Mouse (Mus musculus) embryo, embryonic 11.5 days (tissue): ENCODE measurements at regions not wholly inside any gene's neighbourhood (a gene's known extent, or its start where the extent isn't known, plus 50 kb on each side); places are given as distances from the start of the nearest gene placed in this dataset.
"Not testable (repeated sequence)": the region's sequence is repeated elsewhere in the genome, so short reads cannot be mapped to it uniquely, and the experiment has no call there.

Experiments
- DNase-seq: peaks from one replicate; pipeline ENCODE4 v3.0.0-alpha.2; 2012; ENCODE audit warnings: low read depth, low spot score

GRCm38 (mm10) chr4:105844675-105845466 is 55.2 kb downstream of the Gm12728 start:
- DNase-seq = no peak

GRCm38 (mm10) chr4:105845998-105846989 is 56.6 kb downstream of the Gm12728 start:
- not testable (repeated sequence) for DNase-seq

GRCm38 (mm10) chr4:105853086-105853485 is 63.4 kb downstream of the Gm12728 start:
- no peak for DNase-seq

- no peak for DNase-seq
These were observed 69.6 kb downstream of the Gm12728 start for GRCm38 (mm10) chr4:105859052-105859864.

GRCm38 (mm10) chr4:105860930-105861653 is 71.4 kb downstream of the Gm12728 start:
- peak; percentile 66 for DNase-seq

- DNase-seq = no peak
These were observed 72.0 kb downstream of the Gm12728 start for GRCm38 (mm10) chr4:105861654-105862037.

- no peak for DNase-seq
These were observed 80.8 kb downstream of the Gm12728 start for GRCm38 (mm10) chr4:105870512-105870911.

- no peak for DNase-seq
These were observed 87.6 kb downstream of the Gm12728 start for GRCm38 (mm10) chr4:105877246-105877645.

- no peak for DNase-seq
These were observed 90.2 kb downstream of the Gm12728 start for GRCm38 (mm10) chr4:105879891-105880290.

GRCm38 (mm10) chr4:105884791-105885190 is 95.1 kb downstream of the Gm12728 start:
- no peak for DNase-seq

- DNase-seq = no peak
These were observed 101.8 kb downstream of the Gm12728 start for GRCm38 (mm10) chr4:105891438-105891837.

GRCm38 (mm10) chr4:105892065-105892464 is 102.4 kb downstream of the Gm12728 start:
- no peak for DNase-seq

- DNase-seq = no peak
These were observed 105.4 kb downstream of the Gm12728 start for GRCm38 (mm10) chr4:105895116-105895515.

- no peak for DNase-seq
These were observed 108.6 kb downstream of the Gm12728 start for GRCm38 (mm10) chr4:105898054-105898847.

- no peak for DNase-seq
These were observed 115.2 kb downstream of the Gm12728 start for GRCm38 (mm10) chr4:105904896-105905295.

GRCm38 (mm10) chr4:105906411-105906810 is 116.7 kb downstream of the Gm12728 start:
- no peak for DNase-seq

- DNase-seq = no peak
These were observed 117.9 kb downstream of the Gm12728 start for GRCm38 (mm10) chr4:105907611-105908010.

GRCm38 (mm10) chr4:105908281-105908680 is 118.6 kb downstream of the Gm12728 start:
- no peak for DNase-seq

GRCm38 (mm10) chr4:105909272-105909671 is 119.6 kb downstream of the Gm12728 start:
- no peak for DNase-seq

- no peak for DNase-seq
These were observed 121.0 kb downstream of the Gm12728 start for GRCm38 (mm10) chr4:105910666-105911065.
